In genomic region chr6:126766552-126766951, GRCm38 (mm10) we compare ENCODE assay signal across 9 mouse cellular contexts. TPM values are rescaled to one million over a fixed set of nuclear protein-coding genes. Genes with fewer than 3 reads are reported as not detected.
DNase-seq lines count a peak whose midpoint lies in the region; ATAC-seq lines count a peak whose summit lies in the region.
"Had no signal": no experiment of that assay in that cellular context is flagged by ENCODE, and none has a peak within 500 bp of the region (broad histone marks: within the 10 kb centered on the region; RNA-seq: fewer than 3 reads in every experiment).

No protein-coding gene starts in this region.

- no peaks in the 10 kb centered on the region for H3K27me3 ChIP-seq in limb, embryonic 11.5 days (ENCODE audit: control insufficient read depth, insufficient read depth, low read length)
- no peaks in the 10 kb centered on the region for H3K27me3 ChIP-seq in limb, embryonic 10.5 days (ENCODE audit: low read depth, poor library complexity, severe bottlenecking)
- no peaks in the 10 kb centered on the region for H3K27me3 ChIP-seq in hindbrain, embryonic 14.5 days (ENCODE audit: control insufficient read depth, insufficient read depth, low read length)
- no peaks in the 10 kb centered on the region for H3K27me3 ChIP-seq in neural tube, embryonic 14.5 days (ENCODE audit: control insufficient read depth, insufficient read depth, low read length)
- H3K27me3 ChIP-seq: limb, embryonic 12.5 days had no signal

- no peaks in the 10 kb centered on the region for H3K9me3 ChIP-seq in limb, embryonic 11.5 days (ENCODE audit: control insufficient read depth, low read length)
- no peaks in the 10 kb centered on the region for H3K9me3 ChIP-seq in limb, embryonic 10.5 days (replicated peaks)
- H3K9me3 ChIP-seq in hindbrain, embryonic 14.5 days (ENCODE audit: control insufficient read depth, low read length): no peaks in the 10 kb centered on the region
- no peaks in the 10 kb centered on the region for H3K9me3 ChIP-seq in neural tube, embryonic 14.5 days (ENCODE audit: control insufficient read depth, low read length)
- H3K9me3 ChIP-seq: limb, embryonic 12.5 days had no signal

- intact Hi-C loops in left cerebral cortex, postnatal 25 days (cut with DNase I): no loop called here

- H3K36me3 ChIP-seq in limb, embryonic 11.5 days (ENCODE audit: control insufficient read depth, insufficient read depth, low read length): no peaks in the 10 kb centered on the region
- H3K36me3 ChIP-seq in limb, embryonic 10.5 days: no peaks in the 10 kb centered on the region
- no peaks in the 10 kb centered on the region for H3K36me3 ChIP-seq in hindbrain, embryonic 14.5 days (replicated peaks; ENCODE audit: control insufficient read depth, insufficient read depth)
- no peaks in the 10 kb centered on the region for H3K36me3 ChIP-seq in neural tube, embryonic 14.5 days (ENCODE audit: control insufficient read depth, insufficient read depth, low read length)
- H3K36me3 ChIP-seq: limb, embryonic 12.5 days had no signal

- WGBS in limb, embryonic 11.5 days: 84% methylated on average over 5 of the region's 5 CpGs
- WGBS in limb, embryonic 10.5 days: 75% methylated on average over 5 of the region's 5 CpGs
- 54% methylated on average over 5 of the region's 5 CpGs for WGBS in hindbrain, embryonic 14.5 days
- WGBS in neural tube, embryonic 14.5 days: 59% methylated on average over 5 of the region's 5 CpGs

- ATAC-seq in cerebellum, adult (ENCODE audit: insufficient number of reproducible peaks, low FRiP score, low TSS enrichment): no peak
- 0 out of 2 replicates have a peak, but pooled peaks have one; percentile 35 for ATAC-seq in limb, embryonic 11.5 days (ENCODE audit: insufficient number of reproducible peaks, low FRiP score, low TSS enrichment, low read depth)
- 0 out of 2 replicates have a peak, but pooled peaks have one; percentile 22 for ATAC-seq in hindbrain, embryonic 14.5 days (ENCODE audit: low FRiP score)
- ATAC-seq in neural tube, embryonic 14.5 days (ENCODE audit: low read depth): 0 out of 2 replicates have a peak, but pooled peaks have one; percentile 9

- peak; percentile 31 for DNase-seq in cerebellum, adult 9-11 months
- DNase-seq in limb, embryonic 11.5 days (ENCODE audit: low spot score): no peak
- no peak for DNase-seq in limb, embryonic 10.5 days (ENCODE audit: low spot score)
- DNase-seq in hindbrain, embryonic 14.5 days (ENCODE audit: low spot score): no peak
- DNase-seq in left cerebral cortex, postnatal 25 days (ENCODE audit: low spot score in 2 of 2): no peak
- DNase-seq in urinary bladder, postnatal 36 days (ENCODE audit: low spot score in 2 of 2): no peak

- no peak overlapping the region for H3K4me3 ChIP-seq in limb, embryonic 11.5 days (ENCODE audit: low read depth, low read length)
- H3K4me3 ChIP-seq in limb, embryonic 10.5 days: no peak overlapping the region
- no peak overlapping the region for H3K4me3 ChIP-seq in hindbrain, embryonic 14.5 days (replicated peaks; ENCODE audit: low read length)
- H3K4me3 ChIP-seq in neural tube, embryonic 14.5 days (ENCODE audit: low read depth, low read length): no peak overlapping the region
- H3K4me3 ChIP-seq: limb, embryonic 12.5 days had no signal

- H3K27ac ChIP-seq in limb, embryonic 11.5 days (replicated peaks; ENCODE audit: low read depth, low read length): no peak overlapping the region
- no peak overlapping the region for H3K27ac ChIP-seq in limb, embryonic 10.5 days
- 0 out of 2 replicates have a peak overlapping the region, but pooled peaks have one; percentile 23 for H3K27ac ChIP-seq in hindbrain, embryonic 14.5 days
- peak overlapping the region; percentile 17; the same call in 1 of the 2 replicates for H3K27ac ChIP-seq in neural tube, embryonic 14.5 days (ENCODE audit: low read depth, low read length)
- H3K27ac ChIP-seq: limb, embryonic 12.5 days had no signal

- 0 out of 2 replicates have a peak, but pooled peaks cover 6% of the 10 kb centered on the region for H3K4me1 ChIP-seq in limb, embryonic 11.5 days (ENCODE audit: control insufficient read depth, insufficient read depth, low read length)
- peaks cover 38% of the 10 kb centered on the region for H3K4me1 ChIP-seq in limb, embryonic 10.5 days
- H3K4me1 ChIP-seq in hindbrain, embryonic 14.5 days (replicated peaks; ENCODE audit: control insufficient read depth, insufficient read depth, low read length): peaks cover 26% of the 10 kb centered on the region
- H3K4me1 ChIP-seq in neural tube, embryonic 14.5 days (ENCODE audit: control insufficient read depth, insufficient read depth, low read length): peaks cover 19% of the 10 kb centered on the region

- no peak overlapping the region for H3K9ac ChIP-seq in limb, embryonic 11.5 days (ENCODE audit: low read length)
- no peak overlapping the region for H3K9ac ChIP-seq in hindbrain, embryonic 14.5 days
- no peak overlapping the region for H3K9ac ChIP-seq in neural tube, embryonic 14.5 days (replicated peaks; ENCODE audit: low read depth, low read length)
- H3K9ac ChIP-seq: limb, embryonic 12.5 days had no signal

- no peak overlapping the region for H3K4me2 ChIP-seq in limb, embryonic 11.5 days (ENCODE audit: low read depth, severe bottlenecking)
- H3K4me2 ChIP-seq in hindbrain, embryonic 14.5 days (replicated peaks): no peak overlapping the region
- no peak overlapping the region for H3K4me2 ChIP-seq in neural tube, embryonic 14.5 days (ENCODE audit: low read depth, low read length)
- H3K4me2 ChIP-seq: limb, embryonic 12.5 days had no signal

RNA-seq across cellular contexts. Expression of gene Kcna6, which starts 26.1 kb away (rescaled TPM):
- 5.3 and 6.8 TPM in 2 replicates for polyA plus RNA-seq in limb, embryonic 11.5 days (2014; fragmentation: Nextera tagmentation; extraction: Ambion mirVana)
- polyA plus RNA-seq in limb, embryonic 10.5 days (2016; fragmentation: Nextera tagmentation; extraction: Ambion mirVana): 4.3 and 6.8 TPM in 2 replicates
- 18.5 and 22.9 TPM in 2 replicates for polyA plus RNA-seq in hindbrain, embryonic 14.5 days (2014; fragmentation: Nextera tagmentation; extraction: Ambion mirVana)
- polyA plus RNA-seq in neural tube, embryonic 14.5 days (2014; fragmentation: Nextera tagmentation; extraction: Ambion mirVana): 18.4 and 28.6 TPM in 2 replicates
- total RNA-seq in left cerebral cortex, postnatal 25 days (2021): 10 to 100 TPM; 67.8 to 68.1 TPM

Comparison
In these comparisons a context has a peak if more than half of its experiments do, and no peak if none do; other contexts are left out.
1. H3K27ac ChIP-seq: peak in hindbrain, embryonic 14.5 days (single experiment) and neural tube, embryonic 14.5 days (single experiment); none in limb, embryonic 11.5 days (single experiment) and limb, embryonic 10.5 days (single experiment).